Mouse (Mus musculus): ENCODE measurements at regions not wholly inside any gene's neighbourhood (a gene's known extent, or its start where the extent isn't known, plus 50 kb on each side); places are given as distances from the start of the nearest gene placed in this dataset.

GRCm38 (mm10) chr17:83964454-83965211 lies 116.9 kb upstream of the Haao start:
- DNase-seq (ENCODE audit: low read depth, low spot score) = no peak

- DNase-seq (ENCODE audit: low read depth, low spot score) = no peak
Measured at GRCm38 (mm10) chr17:83963561-83963960, 115.8 kb upstream of the Haao start.

GRCm38 (mm10) chr17:83962841-83963240 lies 115.1 kb upstream of the Haao start:
- no peak for DNase-seq (ENCODE audit: low read depth, low spot score)

- no peak for DNase-seq (ENCODE audit: low read depth, low spot score)
Measured at GRCm38 (mm10) chr17:83962126-83962525, 114.4 kb upstream of the Haao start.

- no peak for DNase-seq (ENCODE audit: low read depth, low spot score)
Measured at GRCm38 (mm10) chr17:83960821-83961220, 113.1 kb upstream of the Haao start.

- no peak for DNase-seq (ENCODE audit: low read depth, low spot score)
Measured at GRCm38 (mm10) chr17:83960158-83960557, 112.4 kb upstream of the Haao start.

- no peak for DNase-seq (ENCODE audit: low read depth, low spot score)
Measured at GRCm38 (mm10) chr17:83959159-83959848, 111.5 kb upstream of the Haao start.

GRCm38 (mm10) chr17:83958706-83959105 lies 110.9 kb upstream of the Haao start:
- DNase-seq (ENCODE audit: low read depth, low spot score) = no peak

- no peak for DNase-seq (ENCODE audit: low read depth, low spot score)
Measured at GRCm38 (mm10) chr17:83957661-83958540, 110.1 kb upstream of the Haao start.

GRCm38 (mm10) chr17:83956821-83957565 lies 109.2 kb upstream of the Haao start:
- DNase-seq (ENCODE audit: low read depth, low spot score) = no peak

GRCm38 (mm10) chr17:83955978-83956377 lies 108.2 kb upstream of the Haao start:
- DNase-seq (ENCODE audit: low read depth, low spot score) = peak; percentile 86

- peak; percentile 48 for DNase-seq (ENCODE audit: low read depth, low spot score)
Measured at GRCm38 (mm10) chr17:83955058-83955697, 107.4 kb upstream of the Haao start.

GRCm38 (mm10) chr17:83954291-83955057 lies 106.7 kb upstream of the Haao start:
- peak; percentile 85 for DNase-seq (ENCODE audit: low read depth, low spot score)

GRCm38 (mm10) chr17:83953656-83954055 lies 105.9 kb upstream of the Haao start:
- DNase-seq (ENCODE audit: low read depth, low spot score) = peak; percentile 48

- no peak for DNase-seq (ENCODE audit: low read depth, low spot score)
Measured at GRCm38 (mm10) chr17:83946718-83947117, 99.0 kb upstream of the Haao start.

GRCm38 (mm10) chr17:83939344-83939743 lies 91.6 kb upstream of the Haao start:
- no peak for DNase-seq (ENCODE audit: low read depth, low spot score)

GRCm38 (mm10) chr17:83938671-83939244 lies 91.0 kb upstream of the Haao start:
- DNase-seq (ENCODE audit: low read depth, low spot score) = no peak

- no peak for DNase-seq (ENCODE audit: low read depth, low spot score)
Measured at GRCm38 (mm10) chr17:83937576-83937975, 89.8 kb upstream of the Haao start.

- DNase-seq (ENCODE audit: low read depth, low spot score) = peak; percentile 48
Measured at GRCm38 (mm10) chr17:83936677-83937076, 88.9 kb upstream of the Haao start.

GRCm38 (mm10) chr17:83935969-83936368 lies 88.2 kb upstream of the Haao start:
- DNase-seq (ENCODE audit: low read depth, low spot score) = no peak
